Mouse (Mus musculus) bone marrow, adult 2 months (tissue): ENCODE data around the gene Tmem179b.

Experiments used
- CTCF ChIP-seq: fragments of 200-500 bp; IDR thresholded peaks from 2 replicates; pipeline ENCODE4 v1.5.1; 2011; ENCODE audit warnings: low read length, control low read depth; ENCODE audit not compliant: control insufficient read depth, insufficient read depth
- POLR2A ChIP-seq: fragments of 200-500 bp; IDR thresholded peaks from 2 replicates; pipeline ENCODE4 v1.6.1; 2011; ENCODE audit warnings: low read depth, mild to moderate bottlenecking, control low read depth, low read length, borderline replicate concordance; ENCODE audit not compliant: control insufficient read depth

- TF ChIP-seq POLR2A (no peak), CTCF (no peak)
These were observed 46.7 kb downstream of the Tmem179b start for GRCm38 (mm10) chr19:8727495-8728114.
